Mouse (Mus musculus): ENCODE measurements around the gene Akr1cl.

GRCm38 (mm10) chr1:64983247-64983646, 49.3 kb downstream of the Akr1cl start:
- TF ChIP-seq GATA1 (IDR thresholded peaks at IDR 0.05; ENCODE audit: borderline replicate concordance, low read length) (no peak), FLI1 (IDR thresholded peaks at IDR 0.05; ENCODE audit: low read length) (no peak)
